Mouse (Mus musculus) megakaryocyte, embryonic 14.5 days (primary cell): ENCODE results near the gene Tef.

Experiments used
- FLI1 ChIP-seq: IDR thresholded peaks from 2 replicates; pipeline ENCODE4 v1.6.1; 2012; ENCODE audit warnings: low read length, inconsistent platforms, mixed read lengths
- GATA1 ChIP-seq: IDR thresholded peaks from 3 replicates; pipeline ENCODE4 v1.6.1; 2012; ENCODE audit warnings: mixed read lengths, low read length, inconsistent platforms, borderline replicate concordance

DNA sequence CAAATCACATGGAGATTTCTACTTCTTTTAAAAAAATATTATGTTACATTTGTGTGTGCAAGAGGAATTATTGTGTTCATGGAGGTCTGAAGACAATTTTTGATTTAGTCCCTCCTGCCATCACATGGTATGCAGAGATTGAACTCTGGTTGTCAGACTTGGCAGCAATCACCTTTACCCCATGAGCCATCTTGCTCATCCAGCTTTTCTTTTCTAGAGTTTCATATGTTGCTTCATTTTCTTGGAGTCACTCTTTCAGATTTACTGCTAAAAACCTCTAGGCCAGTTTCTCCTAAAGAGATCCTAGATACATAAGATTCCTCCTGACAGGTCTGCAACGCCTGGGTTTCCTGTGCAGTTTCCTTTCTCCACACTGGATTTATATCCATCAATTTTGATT is 7.3 kb downstream of the Tef start:
- TF ChIP-seq FLI1 (no peak), GATA1 (no peak)
